Mouse (Mus musculus) limb, embryonic 15.5 days (tissue): ENCODE measurements at regions not wholly inside any gene's neighbourhood (a gene's known extent, or its start where the extent isn't known, plus 50 kb on each side); places are given as distances from the start of the nearest gene placed in this dataset.

Source experiments
- ATAC-seq: fragments of 200-750 bp; cut with Nextera tagmentation; 2 replicates; pipeline ENCODE4 v1.8.0; 2017; ENCODE audit warnings: low read depth, moderate TSS enrichment; ENCODE audit not compliant: insufficient number of reproducible peaks, low FRiP score, low TSS enrichment
- H3K27ac ChIP-seq: fragments of 300-500 bp; sonication (generic); 2 replicates; pipeline ENCODE4 v1.5.1; 2015; ENCODE audit warnings: moderate library complexity, mild to moderate bottlenecking, inconsistent platforms
- H3K27me3 ChIP-seq: fragments of 300-500 bp; sonication (generic); 2 replicates; pipeline ENCODE4 v1.6.1; 2015; ENCODE audit warnings: inconsistent platforms
- H3K36me3 ChIP-seq: fragments of 300-500 bp; sonication (generic); 2 replicates; pipeline ENCODE4 v1.6.1; 2015; ENCODE audit warnings: inconsistent platforms
- H3K4me1 ChIP-seq: fragments of 300-500 bp; sonication (generic); 2 replicates; pipeline ENCODE4 v1.6.1; 2015; ENCODE audit warnings: inconsistent platforms
- H3K4me2 ChIP-seq: fragments of 300-500 bp; sonication (generic); 2 replicates; pipeline ENCODE4 v1.6.1; 2015; ENCODE audit warnings: mild to moderate bottlenecking, inconsistent platforms
- H3K4me3 ChIP-seq: fragments of 300-500 bp; sonication (generic); 2 replicates; pipeline ENCODE4 v1.5.1; 2015; ENCODE audit warnings: mild to moderate bottlenecking, inconsistent platforms
- H3K9ac ChIP-seq: fragments of 300-500 bp; sonication (generic); 2 replicates; pipeline ENCODE4 v1.6.1; 2015; ENCODE audit warnings: inconsistent platforms
- H3K9me3 ChIP-seq: fragments of 300-500 bp; sonication (generic); 2 replicates; pipeline ENCODE4 v1.6.1; 2016; ENCODE audit warnings: inconsistent platforms
- WGBS: fragments of 180-500 bp; shearing (Covaris S2); methylation state at CpG from one replicate; pipeline ENCODE4 v1.1.7; 2015; 5-methylcytosine and 5-hydroxymethylcytosine counted together

DNA sequence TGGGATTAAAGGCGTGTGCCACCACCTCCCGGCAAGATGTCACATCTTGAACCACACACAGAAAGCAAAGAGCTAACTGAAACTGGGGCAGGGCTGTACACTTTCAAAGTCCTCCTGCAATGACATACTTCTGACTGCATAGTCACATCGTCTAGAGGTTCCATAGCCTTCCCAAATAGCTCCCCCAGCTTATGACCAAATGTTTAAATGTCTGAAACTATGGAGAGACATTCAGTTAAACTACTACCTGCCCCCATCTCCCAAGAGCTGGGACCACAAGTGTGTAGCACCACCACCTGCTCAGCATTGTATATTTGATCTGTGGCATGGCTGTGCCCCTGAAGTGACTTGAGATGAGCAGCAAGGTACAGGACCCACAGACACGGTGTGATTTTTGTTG, 52.1 kb upstream of the Kdm7a start:
- Histone ChIP-seq H3K9ac (no peak overlapping the region), H3K27ac (no peak overlapping the region), H3K36me3 (no peaks in the 10 kb centered on the region), H3K27me3 (peaks cover 5% of the 10 kb centered on the region; the same call in 1 of the 2 replicates), H3K4me1 (peaks cover 44% of the 10 kb centered on the region), H3K4me2 (no peak overlapping the region), H3K9me3 (no peaks in the 10 kb centered on the region), H3K4me3 (no peak overlapping the region)
- 84% methylated on average over 4 of the region's 4 CpGs for WGBS
- no peak for ATAC-seq

DNA sequence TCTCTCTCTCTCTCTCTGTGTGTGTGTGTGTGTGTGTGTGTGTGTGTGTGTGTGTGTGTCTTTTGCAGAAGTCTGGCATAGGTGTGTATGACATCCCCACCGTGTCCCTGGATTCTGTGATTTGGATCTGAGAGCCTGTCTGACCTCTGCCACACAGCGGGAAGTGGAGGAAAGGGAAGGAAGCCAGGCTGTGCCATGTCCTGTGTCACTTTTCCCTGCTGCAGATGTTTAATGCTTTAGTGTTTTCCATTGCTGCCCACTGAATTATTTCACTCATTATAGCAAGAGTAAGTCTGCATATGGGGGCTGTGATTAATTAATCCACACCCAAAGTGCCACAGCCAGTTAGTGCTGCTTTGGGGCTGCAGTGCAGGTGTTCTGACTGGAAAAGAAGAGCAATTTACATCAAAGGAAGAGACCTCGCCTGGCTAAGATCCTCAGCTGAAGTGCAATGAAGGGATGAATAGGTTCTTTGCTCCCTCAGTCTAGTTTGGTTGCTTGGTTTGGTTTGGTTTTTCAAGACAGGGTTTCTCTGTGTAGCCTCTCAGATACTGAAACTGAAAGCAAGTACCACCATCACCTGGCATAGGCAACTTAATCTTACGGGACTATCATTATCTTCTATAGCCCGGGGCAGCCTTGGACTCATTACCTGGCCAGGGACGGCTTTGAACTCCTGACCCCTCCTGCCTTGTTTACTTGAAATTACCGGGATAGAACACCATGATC, 51.2 kb upstream of the Kdm7a start:
- Histone ChIP-seq H3K27me3 (peaks cover 5% of the 10 kb centered on the region; the same call in 1 of the 2 replicates), H3K27ac (no peak overlapping the region; the same call in 1 of the 2 replicates)

DNA sequence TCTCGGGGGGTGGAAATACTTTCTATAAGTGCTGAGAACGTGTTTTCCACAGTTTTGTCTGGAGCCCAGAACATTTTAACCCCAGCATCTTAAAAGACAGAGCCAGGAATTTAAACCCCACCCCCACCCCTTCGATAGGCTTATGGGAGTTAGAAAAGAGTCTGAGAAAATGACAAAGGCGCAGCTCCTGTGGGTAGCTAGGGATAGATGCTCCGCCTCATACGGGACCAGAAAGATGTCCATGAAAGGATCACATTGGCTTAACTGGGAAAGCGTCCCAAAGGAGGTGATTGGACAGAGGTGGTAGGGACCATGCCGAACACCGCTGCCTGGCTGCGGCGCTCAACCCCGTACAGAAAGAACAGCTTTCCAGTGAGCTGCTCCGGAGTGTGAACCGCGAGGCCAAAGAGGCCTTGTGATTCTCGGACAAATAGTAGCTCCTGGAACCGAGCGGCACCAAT, 50.6 kb upstream of the Kdm7a start:
- H3K27ac ChIP-seq: peak overlapping the region; percentile 85
- peak overlapping the region; percentile 31; the same call in 1 of the 2 replicates for H3K9ac ChIP-seq
- H3K4me3 ChIP-seq: peak overlapping the region; percentile 45
- WGBS: 2% methylated on average over 18 of the region's 18 CpGs
- peaks cover 5% of the 10 kb centered on the region; the same call in 1 of the 2 replicates for H3K27me3 ChIP-seq
- ATAC-seq: peak; percentile 7
- no peaks in the 10 kb centered on the region for H3K9me3 ChIP-seq
- H3K4me1 ChIP-seq: peaks cover 33% of the 10 kb centered on the region
- H3K4me2 ChIP-seq: peak overlapping the region; percentile 93
- no peaks in the 10 kb centered on the region for H3K36me3 ChIP-seq

More for the DNA sequence above, 51.2 kb upstream of the Kdm7a start:
- peaks cover 35% of the 10 kb centered on the region for H3K4me1 ChIP-seq
- no peaks in the 10 kb centered on the region for H3K36me3 ChIP-seq
- no peak overlapping the region for H3K9ac ChIP-seq
- no peak for ATAC-seq
- H3K9me3 ChIP-seq: no peaks in the 10 kb centered on the region
- peak overlapping the region; percentile 45 for H3K4me3 ChIP-seq
- WGBS: 30% methylated on average over 7 of the region's 7 CpGs
- peak overlapping the region; percentile 93 for H3K4me2 ChIP-seq

DNA sequence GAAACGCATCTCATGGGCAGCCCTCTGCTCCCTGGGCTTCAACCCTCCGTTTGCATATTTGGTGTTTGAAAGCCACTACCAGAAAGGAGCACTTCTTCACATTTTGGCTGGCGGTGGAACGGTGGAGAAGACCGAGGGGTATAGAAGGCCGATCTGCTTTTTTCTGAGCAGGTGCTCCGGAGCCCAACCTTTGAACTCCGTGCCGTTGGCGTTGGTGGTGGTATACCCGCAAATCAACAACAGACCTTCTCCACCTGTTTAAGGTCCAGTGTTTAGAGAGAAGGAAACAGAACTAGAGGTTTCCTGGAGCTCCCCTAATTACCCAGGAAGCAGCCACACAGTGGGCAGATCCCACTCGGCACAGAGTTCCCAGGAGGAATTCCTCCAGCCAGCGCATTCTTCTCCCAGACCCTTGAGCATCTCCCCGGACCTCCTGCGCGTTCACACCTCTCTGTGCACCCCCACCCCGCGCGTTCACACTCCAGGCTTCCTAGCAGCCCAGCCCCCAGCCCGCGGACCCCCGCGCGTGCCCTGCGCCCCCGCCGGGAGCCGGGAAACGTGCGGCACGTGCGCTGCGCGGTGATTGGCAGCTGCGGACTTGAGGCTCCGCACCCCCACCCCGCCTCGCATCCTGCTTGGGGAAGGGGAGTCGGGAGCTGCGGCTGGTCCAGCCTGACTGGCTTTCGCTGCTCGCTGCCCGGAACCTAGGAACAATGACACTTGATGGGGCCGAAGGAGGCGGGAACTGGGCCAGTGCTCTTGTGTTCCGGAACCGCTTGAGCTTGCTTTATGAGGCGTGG, 49.9 kb upstream of the Kdm7a start:
- Histone ChIP-seq H3K4me1 (peaks cover 33% of the 10 kb centered on the region), H3K36me3 (no peaks in the 10 kb centered on the region), H3K27ac (peak overlapping the region; percentile 85), H3K4me3 (peak overlapping the region; percentile 45), H3K9ac (peak overlapping the region; percentile 31; the same call in 1 of the 2 replicates), H3K4me2 (peak overlapping the region; percentile 93), H3K9me3 (no peaks in the 10 kb centered on the region), H3K27me3 (peaks cover 5% of the 10 kb centered on the region; the same call in 1 of the 2 replicates)
- 2% methylated on average over 48 of the region's 48 CpGs for WGBS
- ATAC-seq: peak; percentile 70
